Mouse (Mus musculus): ENCODE data around the gene Prss57.

Gene Prss57

DNA sequence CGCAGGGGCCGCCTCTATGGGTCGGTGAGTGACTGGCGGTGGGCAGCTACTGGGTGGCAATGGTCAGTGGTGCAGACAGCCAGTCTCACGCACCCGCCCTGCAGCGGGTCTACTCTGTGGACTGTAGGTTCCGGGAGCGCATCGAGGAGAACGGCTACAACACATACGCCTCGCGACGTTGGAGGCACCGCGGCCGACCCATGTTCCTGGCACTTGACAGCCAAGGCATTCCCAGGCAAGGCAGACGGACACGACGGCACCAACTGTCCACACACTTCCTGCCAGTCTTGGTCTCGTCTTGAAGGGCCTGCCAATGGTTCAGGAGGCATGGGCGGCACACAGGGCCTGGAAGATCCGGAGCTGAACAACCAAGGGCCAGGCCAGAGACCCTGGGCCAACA, 34.1 kb downstream of the Prss57 start:
- no peak for ATAC-seq (ENCODE audit: low TSS enrichment)

DNA sequence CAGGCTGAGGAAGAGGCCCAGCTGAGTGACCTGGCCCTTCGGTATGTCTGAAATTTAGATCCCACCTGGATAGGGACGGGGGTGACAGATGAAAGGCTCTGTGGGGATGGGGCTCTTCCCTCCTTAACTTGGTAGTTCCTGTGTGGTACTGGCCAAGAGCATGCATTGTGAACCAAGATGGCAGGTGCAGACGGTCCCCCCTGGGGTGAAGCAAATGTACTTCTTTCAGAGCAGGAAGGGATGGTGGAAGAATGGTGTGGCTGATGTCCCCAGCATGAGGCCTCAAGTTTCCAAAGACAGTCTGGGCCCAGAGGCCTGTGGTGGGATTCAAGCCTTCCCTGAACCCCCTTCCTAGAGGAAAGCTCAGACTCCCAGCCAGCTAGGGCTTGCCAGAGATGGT, 34.9 kb downstream of the Prss57 start:
- no peak for ATAC-seq (ENCODE audit: low TSS enrichment)

DNA sequence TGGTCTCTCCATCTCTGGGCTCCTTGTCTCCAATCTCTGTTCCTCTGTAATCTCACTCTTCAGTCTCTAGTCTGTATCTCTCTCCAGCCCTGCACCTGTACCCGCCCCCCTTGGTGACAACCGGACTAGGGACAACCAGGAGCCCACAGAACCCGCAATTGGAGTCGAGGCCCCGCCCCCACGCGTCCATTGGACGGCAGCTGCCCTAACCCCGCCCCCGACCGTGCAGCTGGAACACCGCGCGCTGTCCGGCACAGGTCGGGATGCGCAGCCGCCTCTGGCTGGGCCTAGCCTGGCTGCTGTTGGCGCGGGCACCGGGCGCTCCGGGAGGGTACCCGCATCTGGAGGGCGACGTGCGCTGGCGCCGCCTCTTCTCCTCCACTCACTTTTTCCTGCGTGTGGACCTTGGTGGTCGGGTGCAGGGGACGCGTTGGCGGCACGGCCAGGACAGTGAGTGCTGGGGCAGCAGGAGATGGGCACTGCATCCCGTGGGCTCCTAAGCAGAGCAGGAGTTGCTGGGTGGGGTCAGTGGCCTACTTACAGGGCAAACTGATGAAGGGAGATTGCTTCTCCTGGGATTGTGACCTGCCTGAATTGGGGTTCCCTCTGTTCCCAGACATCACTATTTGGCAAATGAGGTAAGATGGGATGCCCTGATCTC, 35.8 kb downstream of the Prss57 start, which contains the start of gene Fgf22:
Fgf22 (plus strand) TSS at position 221 of the 661 bp plus-strand sequence.
- peak; percentile 80 for ATAC-seq (ENCODE audit: low TSS enrichment)

DNA sequence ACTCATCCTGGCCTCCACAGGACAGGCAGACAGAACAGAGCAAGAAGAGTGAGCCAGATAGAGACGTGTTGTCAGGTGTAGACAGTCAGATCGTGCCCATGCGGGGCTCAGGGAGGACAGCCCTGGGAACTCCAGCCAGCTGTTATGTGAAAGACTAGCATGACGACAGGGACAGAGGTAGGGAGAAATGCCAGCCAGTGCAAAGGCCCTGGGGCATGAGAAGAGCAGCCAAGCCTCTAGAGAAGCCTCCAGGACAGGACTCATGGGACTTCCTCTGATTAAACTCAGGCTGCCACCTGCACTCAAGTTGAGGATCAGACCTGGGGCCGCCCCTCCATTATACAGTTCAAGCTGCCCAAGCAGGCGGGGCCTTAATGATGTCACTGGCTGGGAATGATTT, 42.3 kb downstream of the Prss57 start:
- ATAC-seq (ENCODE audit: low TSS enrichment): no peak

DNA sequence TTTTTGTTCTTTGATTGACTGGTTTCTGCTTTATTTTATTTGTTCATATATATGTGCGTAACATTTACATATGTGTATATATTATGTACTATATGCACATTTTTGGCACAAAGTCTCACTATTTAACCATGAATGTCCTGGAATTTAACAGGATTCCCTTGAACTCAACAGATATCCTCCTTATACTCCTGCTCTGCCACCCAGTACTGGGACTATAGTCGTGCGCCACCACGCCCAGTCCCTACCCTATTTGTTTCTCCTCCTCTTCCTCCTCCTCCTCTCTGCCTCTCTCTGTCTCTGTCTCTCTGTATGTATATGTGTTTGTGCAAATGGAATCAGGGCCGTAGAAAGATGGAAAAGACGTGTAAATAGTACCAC, 44.0 kb downstream of the Prss57 start:
- peak; percentile 18; the same call in 1 of the 2 replicates for ATAC-seq (ENCODE audit: low TSS enrichment)

DNA sequence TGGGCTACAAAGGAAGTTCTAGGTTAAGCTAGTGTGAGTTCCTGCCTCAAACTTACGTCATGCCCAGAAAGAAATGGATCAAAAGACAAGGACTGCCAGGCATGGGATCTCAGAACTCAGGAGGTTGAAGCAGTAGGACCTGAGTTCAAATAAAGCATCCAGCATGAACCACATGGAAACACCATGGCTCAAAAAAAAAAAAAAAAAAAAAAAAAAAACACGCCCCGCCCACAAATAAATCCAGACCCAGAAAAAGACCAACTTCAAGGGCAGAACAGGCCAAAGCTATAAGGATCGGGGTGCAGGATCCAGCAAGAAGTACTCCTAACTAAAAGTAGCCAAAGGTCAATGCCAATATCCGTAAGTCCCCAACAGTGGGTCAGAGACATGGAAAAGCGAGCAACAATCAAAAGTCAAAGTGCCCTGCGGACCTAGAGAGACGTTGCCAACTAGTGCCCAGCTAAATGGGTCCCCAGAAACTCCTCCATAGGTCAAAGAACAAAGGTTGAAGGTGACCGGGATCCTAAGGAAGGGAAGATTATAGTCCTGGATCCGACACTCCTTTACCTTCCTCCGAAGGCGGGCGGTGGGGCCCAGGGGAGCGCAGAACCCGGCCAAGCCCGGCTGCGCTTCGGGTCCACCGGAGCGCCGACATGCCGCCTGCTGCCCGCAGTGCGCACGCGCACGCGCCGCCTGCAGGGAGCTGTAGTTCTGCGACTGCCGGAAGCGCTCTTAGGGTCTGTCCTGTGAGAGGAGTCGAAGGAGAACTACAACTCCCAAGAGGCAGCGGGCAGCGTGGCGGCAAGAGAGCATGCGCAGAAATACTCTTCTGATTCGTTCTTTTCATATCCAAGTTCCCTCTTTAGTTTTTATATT, 44.6 kb downstream of the Prss57 start, which contains the start of gene Polrmt:
Polrmt (minus strand) TSS at position 684 of the 876 bp plus-strand sequence.
- ATAC-seq (ENCODE audit: low TSS enrichment): peak; percentile 95

DNA sequence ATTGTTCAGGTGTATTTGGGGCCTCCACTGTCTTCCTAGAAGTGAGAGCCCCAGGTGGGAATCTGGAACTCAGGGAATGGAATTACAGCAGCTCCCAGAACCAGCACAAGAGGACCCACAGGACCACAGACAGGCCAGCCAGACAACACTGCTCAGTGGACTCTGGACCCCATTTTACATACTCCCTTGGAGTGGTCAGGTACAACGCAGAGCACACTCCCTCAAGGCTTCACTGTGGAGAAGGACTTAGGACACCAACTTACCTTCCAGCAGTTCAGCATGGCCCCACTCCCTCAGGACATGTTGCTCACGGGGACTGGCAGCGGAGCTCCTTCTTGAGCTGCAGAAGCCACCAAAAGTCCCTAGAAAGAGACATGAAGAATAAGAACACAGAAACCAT, 45.4 kb downstream of the Prss57 start:
- no peak for ATAC-seq (ENCODE audit: low TSS enrichment)

DNA sequence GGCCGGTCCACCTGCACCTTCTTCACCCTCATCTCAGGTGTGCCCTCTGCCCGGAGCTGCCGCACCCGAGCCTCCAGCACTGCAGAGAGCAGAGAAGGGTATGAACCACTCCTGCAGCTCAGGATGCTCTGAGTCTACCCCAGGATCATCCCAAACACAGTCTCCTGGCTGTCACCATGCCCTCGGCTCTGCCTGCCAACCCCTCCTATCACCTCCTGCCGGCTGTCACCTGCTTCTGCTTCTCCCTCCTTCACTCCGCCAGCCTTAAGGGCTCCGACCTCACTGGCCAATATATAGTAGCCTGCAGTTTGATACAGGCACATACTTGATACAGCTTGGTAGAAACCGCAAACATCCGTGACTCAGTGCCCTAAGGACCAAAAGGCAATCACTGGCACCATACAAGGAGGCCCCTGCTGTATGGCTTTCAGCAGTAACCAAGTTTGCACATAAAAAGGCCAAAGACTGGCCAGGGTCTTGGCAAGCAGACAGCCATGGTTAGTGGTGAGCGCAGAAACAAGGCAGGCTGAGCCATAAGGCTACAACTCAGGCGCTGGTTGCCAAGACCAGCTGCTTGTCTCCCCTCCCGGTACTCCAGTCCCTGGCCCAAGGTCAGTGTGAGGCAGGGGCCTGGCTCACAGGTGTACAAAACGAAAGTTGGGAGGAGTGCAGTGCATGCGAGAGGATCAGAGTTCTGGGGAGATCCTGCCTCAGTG, 47.0 kb downstream of the Prss57 start:
- no peak for ATAC-seq (ENCODE audit: low TSS enrichment)

DNA sequence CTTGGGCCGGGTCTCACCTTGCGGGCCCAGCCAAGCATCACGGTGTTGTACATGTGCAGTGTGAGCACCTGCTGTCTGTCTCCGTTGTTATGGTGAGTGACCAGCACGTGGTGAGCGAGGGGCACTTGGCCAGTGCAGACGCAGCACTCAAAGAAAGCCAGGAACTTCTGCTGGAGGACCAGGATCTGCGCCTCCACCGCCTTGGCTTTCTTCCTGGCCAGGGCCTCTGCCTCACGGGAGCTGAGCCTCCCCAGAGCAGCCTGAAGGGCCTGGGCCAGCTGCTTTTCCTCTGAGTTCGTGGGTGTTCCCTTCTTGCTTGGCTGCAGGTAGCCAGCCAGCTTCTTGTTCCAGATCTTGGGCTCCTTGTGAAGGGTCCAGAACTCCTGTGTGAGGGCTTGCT, 47.6 kb downstream of the Prss57 start:
- ATAC-seq (ENCODE audit: low TSS enrichment): no peak

DNA sequence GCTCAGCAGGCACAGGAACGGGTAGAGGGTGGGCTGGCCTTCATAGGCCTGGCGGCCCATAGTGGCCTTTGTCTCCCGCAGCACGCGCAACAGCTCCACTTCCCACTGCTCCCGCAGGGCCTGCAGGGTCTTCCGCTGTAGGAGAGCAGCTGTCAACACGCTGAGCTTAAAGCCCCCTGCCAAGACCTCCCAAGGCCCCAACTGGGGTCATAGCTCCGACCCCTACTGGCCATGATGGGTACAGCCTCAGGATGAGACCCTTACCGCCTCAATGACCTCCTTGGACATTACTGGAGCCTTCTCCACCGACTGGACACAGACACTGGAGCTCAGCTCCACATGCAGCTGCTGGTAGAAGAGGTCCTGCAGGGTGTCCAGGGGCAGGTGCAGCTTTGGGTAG, 49.9 kb downstream of the Prss57 start:
- ATAC-seq (ENCODE audit: low TSS enrichment): no peak

DNA sequence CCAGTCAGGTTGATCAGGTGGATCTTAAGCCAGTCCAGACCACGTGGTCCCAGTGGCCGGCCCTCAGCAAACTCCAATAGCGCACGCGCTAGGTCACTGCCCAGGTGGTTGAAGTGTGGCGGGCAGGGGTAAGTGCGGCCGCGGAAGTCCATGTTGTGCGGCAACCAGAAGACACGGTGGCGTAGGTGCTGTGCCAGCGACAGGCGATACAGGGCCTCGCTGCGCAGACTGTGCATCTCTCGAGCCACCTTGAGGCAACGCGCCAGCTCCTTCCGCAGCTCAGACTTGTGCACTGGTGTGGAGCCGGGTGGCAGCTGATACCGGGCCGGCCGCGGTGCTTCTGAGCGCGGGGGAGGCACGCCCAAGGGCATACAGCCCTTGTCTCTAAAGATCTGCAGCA, 51.5 kb downstream of the Prss57 start:
- ATAC-seq (ENCODE audit: low TSS enrichment): no peak

DNA sequence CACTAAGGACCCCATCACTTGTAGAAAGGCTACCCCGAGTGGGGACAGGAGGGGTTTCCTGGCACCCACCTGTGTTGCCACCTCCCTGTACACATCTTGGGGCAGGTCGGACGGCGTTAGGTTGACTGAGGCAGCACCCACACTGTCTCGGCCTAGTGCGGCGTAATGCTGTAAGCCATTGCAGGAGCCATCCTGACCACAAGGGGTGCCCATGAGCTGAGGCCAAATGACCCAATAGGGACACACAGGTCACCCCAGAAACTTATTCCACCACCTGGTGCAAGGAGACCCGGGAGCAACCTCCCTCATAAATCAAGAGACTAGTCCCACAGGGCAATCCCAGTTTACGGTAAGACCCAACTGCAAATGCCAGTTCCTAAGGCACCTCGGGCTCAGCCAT, 52.5 kb downstream of the Prss57 start:
- ATAC-seq (ENCODE audit: low TSS enrichment): no peak

DNA sequence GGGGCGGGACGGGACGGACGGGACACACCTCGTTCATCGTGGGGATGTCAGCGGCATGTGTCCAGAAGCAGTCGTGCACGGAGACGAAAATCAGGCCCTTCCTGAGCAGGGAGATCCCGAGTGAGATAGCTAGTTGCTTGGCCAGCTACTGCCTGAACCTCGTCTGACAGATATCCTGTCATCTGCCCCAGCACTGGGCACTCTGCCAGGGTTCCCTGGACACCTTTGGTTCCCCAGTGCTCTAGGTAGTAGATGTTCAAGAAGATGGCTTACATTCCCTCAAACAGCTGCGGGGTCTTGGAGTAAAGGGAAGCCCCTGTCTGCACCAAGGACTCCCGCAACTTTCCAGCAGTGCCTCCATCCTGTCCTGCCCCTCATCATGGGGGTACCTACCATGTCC, 54.1 kb downstream of the Prss57 start:
- no peak for ATAC-seq (ENCODE audit: low TSS enrichment)

DNA sequence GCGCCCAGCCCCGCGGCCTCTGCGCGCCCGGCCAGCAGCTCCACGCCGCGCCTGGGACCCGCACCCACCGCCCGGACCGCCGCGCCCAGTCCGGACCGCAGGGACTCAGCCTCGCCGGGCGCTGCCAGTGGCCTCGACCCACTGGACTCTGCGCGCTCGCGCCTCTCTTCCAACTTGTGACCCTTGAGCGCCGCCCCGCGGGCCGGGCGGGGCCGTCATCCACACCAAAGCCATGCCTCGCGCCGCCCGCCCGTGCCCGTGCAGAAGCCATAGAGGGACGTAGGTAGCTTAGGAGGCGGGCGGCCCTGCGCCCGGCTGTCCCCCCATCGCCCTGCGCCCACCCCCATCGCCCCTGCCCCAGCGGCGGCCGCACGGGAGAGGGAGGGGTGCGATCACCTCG, 55.4 kb downstream of the Prss57 start:
- no peak for ATAC-seq (ENCODE audit: low TSS enrichment)

DNA sequence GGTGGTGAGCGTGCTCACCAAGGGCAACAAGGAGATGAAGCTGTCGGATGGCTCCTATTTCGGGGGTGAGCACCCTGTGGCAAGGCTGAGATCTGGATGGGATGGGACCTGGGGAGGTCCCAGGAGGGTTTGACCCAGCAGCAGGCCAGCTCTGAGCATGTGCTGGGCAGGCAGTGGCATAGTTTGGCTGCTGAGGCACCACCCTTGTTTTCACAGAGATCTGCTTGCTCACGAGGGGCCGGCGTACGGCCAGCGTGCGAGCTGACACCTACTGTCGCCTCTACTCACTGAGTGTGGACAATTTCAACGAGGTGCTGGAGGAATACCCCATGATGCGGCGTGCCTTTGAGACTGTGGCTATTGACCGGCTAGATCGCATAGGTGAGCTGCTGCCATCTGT, 56.9 kb downstream of the Prss57 start:
- ATAC-seq (ENCODE audit: low TSS enrichment): no peak

DNA sequence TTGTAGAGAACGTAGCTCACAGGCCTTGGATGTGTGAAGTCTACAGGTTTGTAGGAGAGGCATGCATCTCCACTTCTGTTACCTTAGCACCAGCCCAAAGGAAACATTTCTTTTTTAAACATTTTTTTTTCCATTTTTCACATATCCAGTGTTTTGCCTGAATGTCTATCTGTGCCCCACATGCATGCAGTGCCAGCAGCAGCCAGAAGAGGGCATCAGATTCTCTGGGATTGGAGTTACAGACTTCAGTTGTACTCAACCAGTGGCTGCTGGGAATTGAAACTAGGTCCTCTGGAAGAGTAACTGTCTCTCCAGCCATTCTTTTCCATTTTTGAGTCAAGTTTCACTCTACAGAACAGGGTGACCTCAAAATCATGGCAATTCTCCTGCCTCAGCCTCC, 58.3 kb downstream of the Prss57 start:
- no peak for ATAC-seq (ENCODE audit: low TSS enrichment)

All from frontal cortex, adult (tissue).